Mouse (Mus musculus): ENCODE measurements around the gene Lama5.

- TF ChIP-seq POLR2A (IDR thresholded peaks at IDR 0.05; ENCODE audit: borderline replicate concordance, insufficient read depth, low read length) (no peak), CTCF (IDR thresholded peaks at IDR 0.05; ENCODE audit: borderline replicate concordance, insufficient read depth, low read depth, low read length) (no peak)
Measured at GRCm38 (mm10) chr2:180236930-180237329, 11.3 kb upstream of the Lama5 start.
